Mouse (Mus musculus): ENCODE measurements at regions not wholly inside any gene's neighbourhood (a gene's known extent, or its start where the extent isn't known, plus 50 kb on each side); places are given as distances from the start of the nearest gene placed in this dataset.

GRCm38 (mm10) chr16:30163303-30163702 is 99.1 kb downstream of the Hes1 start:
- DNase-seq: no peak

- DNase-seq: no peak
Measured at GRCm38 (mm10) chr16:30165667-30166180, 101.5 kb downstream of the Hes1 start.

DNA sequence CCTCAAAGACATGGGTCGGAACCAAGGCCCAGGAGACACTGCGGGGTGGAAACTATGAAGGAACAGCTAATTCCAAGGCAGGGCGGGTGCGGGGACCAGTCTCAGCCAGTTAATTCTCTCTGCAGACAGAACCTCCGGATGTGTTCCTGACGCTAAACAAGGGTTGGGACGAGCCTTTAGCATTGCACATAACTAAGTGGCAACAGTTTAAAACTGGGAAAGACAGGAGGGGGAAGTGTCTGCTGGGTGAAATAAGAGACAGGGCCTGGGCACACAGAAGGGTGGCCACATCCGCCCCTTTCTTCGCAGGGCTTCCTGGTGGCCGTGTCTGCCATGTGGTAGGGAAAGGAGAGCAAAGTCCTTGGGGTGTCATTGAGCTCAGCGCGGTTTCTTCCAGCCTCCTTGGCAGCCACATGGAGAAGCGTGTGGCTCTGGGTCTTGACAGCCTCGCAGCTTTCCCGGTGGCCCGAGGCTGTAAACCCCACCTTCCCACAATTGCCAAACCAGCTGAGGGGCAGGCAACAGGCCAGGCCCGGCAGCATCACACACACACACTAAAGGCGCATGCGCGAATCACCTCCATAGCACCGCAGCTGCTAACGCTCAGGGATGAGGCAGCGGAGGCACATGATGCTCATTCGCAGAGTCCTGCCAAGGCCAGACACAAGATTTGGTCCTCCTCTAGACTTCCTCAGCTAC is 95.8 kb downstream of the Cpn2 start:
- DNase-seq: peak; percentile 69

DNA sequence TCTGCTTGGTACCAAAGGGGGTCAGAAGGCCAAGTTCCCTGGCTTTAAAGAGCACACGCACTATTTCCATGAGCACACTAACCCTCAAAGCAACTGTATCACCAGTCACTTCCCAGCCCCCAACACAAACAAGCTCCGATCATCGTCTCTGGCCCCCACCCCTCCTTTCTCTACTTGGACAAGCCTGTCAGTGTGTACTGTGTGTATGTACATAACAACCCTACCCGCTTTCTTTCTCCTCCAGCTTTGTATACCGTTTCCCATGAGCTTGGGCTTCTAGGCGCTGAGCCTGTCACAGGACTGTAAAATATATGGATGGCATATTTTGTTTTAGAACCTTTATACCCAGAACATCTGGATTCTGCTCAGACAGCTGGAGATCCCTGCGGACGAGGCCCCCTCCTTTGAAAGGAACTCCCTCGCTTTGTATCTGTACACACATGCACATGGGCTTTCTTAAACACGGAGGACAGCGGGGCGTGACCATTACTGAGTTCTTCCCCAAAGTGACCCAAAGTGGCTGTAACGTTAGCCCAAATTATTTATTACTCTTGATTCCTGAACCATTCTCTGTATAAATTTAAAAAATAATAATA is 95.1 kb downstream of the Cpn2 start:
- no peak for DNase-seq

DNA sequence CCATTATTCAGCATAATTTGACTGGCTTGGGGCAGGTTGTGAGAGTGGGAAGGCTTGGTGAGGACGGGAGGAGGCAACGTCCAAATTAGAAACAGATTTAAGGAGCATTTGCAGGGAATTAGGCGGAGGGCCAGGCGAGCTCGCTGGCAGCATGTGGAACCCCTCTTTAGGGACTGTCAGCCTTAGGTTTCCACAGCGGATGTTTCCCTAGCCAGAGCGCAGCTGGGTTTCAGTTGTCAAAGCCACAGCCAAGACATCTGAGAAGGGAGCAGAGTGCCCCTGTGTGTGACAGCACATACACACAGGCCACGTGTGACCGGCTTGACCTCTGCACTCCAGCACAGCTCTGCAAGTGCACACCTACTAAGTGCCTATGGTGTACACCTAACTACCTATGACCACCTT is 94.5 kb downstream of the Cpn2 start:
- DNase-seq: peak; percentile 63

DNA sequence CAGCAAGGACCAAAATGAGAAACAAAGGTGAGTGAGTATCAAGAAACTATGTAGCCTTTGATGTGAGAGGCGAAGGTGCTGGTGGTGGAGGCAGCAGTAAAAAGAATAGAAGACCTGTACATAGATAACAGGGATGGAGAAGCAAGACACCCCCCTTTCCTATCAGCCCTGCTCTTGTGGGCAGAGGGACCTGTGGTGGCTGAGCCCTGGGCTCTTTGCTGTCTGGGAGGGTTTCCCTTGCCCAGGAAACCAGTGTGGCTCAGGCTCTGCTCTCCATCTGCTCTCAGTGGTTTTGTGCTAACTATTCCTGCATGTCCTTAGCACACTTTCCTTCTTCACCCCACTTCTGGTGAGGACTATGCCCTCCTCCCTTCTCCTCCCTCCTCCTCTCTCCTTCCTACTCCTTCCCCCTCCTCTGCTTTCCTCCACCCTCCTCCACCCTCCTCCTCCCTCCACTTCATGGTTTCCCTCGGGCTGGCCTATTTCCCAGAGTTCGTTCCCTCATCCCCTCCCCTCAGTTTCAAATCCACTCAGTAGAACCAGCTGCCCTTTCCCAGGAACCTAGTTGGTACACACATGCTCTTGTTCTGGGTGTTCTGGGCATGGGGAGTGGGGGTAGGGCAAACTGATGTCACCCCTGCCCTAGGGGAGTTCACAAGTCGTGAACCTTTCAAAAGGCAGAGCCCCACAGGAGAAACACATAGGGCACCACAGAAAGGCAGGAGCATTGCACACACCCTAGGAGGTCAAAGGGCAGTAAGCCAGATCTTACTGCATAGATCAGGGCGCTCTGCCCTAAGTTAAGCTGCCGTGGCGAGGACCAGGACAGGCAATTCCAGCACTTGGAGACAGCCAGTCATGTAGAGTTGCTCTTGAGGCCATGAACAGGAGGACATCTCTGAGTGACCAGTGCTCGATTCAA is 93.1 kb downstream of the Cpn2 start:
- DNase-seq: peak; percentile 52

DNA sequence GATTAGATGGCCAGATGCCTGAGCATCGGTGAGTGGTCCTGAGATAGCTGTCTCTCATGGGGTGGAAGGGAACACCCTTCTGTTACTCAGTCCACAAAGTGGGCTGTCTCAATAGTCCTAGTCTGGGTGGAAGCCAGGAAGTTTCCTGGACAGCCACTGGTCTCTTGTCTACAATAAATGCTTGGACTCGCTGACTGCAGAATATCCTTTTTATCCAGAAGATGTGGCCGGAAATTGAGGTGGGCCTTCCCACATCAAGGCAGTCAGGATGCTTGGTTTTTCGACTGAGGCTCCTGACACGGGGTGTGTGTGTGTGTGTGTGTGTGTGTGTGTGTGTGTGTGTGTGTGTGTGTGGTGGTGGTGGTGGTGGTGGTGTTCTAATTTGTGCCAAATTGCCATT is 91.0 kb downstream of the Cpn2 start:
- no peak for DNase-seq

GRCm38 (mm10) chr16:30177769-30178168 is 89.5 kb downstream of the Cpn2 start:
- no peak for DNase-seq

GRCm38 (mm10) chr16:30178596-30178995 is 88.7 kb downstream of the Cpn2 start:
- DNase-seq: no peak

GRCm38 (mm10) chr16:30179504-30179976 is 87.8 kb downstream of the Cpn2 start:
- DNase-seq: no peak

DNA sequence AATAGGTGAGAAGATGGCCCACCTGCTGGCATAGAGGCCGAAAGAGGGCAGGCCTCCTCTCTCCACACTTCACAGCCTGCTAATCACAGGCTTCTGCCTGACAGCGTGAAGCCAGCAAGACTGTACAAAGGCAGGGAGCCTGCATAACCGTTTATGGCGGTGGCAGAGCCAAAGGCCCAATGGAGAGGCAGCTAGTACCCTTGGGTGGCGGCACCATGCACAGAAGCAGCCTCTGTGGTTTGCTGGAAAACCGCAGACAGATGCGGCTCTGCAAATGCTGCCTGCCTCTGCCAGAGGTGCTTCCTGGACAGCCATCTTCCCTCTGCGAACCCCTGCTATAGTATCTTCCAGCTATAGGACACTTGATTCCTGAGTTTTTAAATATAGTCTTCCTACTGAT is 86.2 kb downstream of the Cpn2 start:
- DNase-seq: no peak

GRCm38 (mm10) chr16:30184591-30185265 is 82.6 kb downstream of the Cpn2 start:
- DNase-seq: peak; percentile 86

- no peak for DNase-seq
Measured at GRCm38 (mm10) chr16:30185707-30186106, 81.6 kb downstream of the Cpn2 start.

- peak; percentile 66 for DNase-seq
Measured at GRCm38 (mm10) chr16:30186201-30186700, 81.0 kb downstream of the Cpn2 start.

- DNase-seq: no peak
Measured at GRCm38 (mm10) chr16:30186701-30187270, 80.5 kb downstream of the Cpn2 start.

- DNase-seq: no peak
Measured at GRCm38 (mm10) chr16:30187400-30187799, 79.9 kb downstream of the Cpn2 start.

DNA sequence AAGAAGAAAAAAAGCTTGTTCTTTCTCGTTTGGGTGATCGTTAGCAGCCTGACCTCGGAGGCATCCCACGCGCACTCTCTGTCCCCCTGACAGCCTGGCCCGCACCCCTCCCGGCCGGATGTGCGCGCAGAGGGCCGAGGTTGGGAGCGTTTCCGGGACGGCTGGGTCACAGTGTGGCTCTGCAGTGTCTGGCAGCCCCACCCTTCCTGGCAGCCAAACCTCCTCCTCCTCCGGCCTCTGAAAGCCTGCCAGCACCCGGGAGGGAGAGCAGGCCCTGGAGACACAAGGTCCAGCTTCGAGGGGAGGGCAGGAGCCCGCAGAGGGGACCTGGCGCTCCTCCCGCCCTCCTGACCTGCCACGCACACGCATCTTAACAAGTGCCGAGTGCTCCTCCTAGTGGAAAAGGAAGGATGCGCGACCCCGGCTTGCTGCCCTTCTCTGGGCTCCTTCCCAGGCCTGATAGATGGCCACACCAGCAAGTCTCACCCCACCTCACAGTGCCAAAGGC is 79.3 kb downstream of the Cpn2 start:
- peak; percentile 97 for DNase-seq

DNA sequence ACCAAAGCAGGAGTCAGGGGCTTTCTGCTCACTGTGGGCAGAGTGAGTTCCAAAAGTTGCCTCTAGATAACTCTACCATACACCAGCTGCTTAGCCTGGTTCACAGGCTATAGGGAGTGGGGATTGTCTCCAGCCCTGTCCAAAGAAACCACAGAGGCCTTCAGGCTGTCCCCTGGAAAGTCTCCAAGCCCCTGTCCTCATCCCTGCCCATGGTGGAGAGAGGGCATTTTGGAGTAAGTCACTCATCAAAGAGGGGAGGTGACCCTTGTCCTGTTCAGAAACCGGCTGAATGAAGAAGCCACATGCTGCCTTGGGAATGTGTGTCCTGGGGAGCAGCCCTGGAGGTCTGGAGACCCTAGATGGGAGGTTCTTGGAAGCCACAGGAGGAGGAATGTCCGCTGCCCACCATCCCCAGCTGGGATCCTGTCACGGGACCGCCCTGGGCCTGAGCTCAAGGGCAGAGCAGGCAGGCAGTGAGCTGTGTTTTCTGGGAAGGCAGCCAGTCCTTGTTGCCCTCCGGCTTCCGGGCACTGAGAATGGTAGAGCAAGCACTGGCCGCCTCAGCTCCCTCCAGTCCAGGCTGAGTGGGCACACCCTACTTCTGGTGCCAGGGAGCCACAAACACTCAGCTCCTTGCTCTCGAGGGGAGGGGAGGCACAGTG is 78.4 kb downstream of the Cpn2 start:
- peak; percentile 83 for DNase-seq

GRCm38 (mm10) chr16:30190351-30190750 is 76.9 kb downstream of the Cpn2 start:
- DNase-seq: no peak

- DNase-seq: no peak
Measured at GRCm38 (mm10) chr16:30190935-30191514, 76.3 kb downstream of the Cpn2 start.
